Mouse (Mus musculus) erythroblast, embryonic 14.5 days (primary cell): Measurements from ENCODE around the gene Alg9. TPM values are rescaled to one million over a fixed set of nuclear protein-coding genes. Genes with fewer than 3 reads are reported as not detected.

Experiments
- H3K27me3 ChIP-seq: 2 replicates; pipeline ENCODE4 v1.6.1; 2012; ENCODE audit warnings: inconsistent platforms; ENCODE audit not compliant: control insufficient read depth
- H3K36me3 ChIP-seq: 2 replicates; pipeline ENCODE4 v1.6.1; 2012; ENCODE audit warnings: mild to moderate bottlenecking, inconsistent platforms; ENCODE audit not compliant: control insufficient read depth
- H3K4me1 ChIP-seq: 2 replicates; pipeline ENCODE4 v1.6.1; 2012; ENCODE audit warnings: inconsistent platforms; ENCODE audit not compliant: control insufficient read depth
- H3K4me3 ChIP-seq: replicated peaks from 2 replicates; pipeline ENCODE3; 2012; ENCODE audit warnings: moderate library complexity, mild to moderate bottlenecking, inconsistent platforms
- H3K9me3 ChIP-seq: 2 replicates; pipeline ENCODE4 v1.6.1; 2012; ENCODE audit warnings: low read length, inconsistent platforms, mixed read lengths; ENCODE audit not compliant: control insufficient read depth
- GATA1 ChIP-seq: IDR thresholded peaks from 2 replicates; pipeline ENCODE4 v1.6.1; 2012; ENCODE audit warnings: low read length, inconsistent platforms, mixed read lengths
- TAL1 ChIP-seq: IDR thresholded peaks from 3 replicates; pipeline ENCODE4 v1.6.1; 2012; ENCODE audit warnings: low read length, inconsistent platforms, mixed read lengths
- polyA plus RNA-seq: library from polyadenylated mRNA; stranded (reverse); fragments of >175 nt; gene quantifications from 2 replicates; pipeline ENCODE4 v1.2.3, GENCODE M21; 2012

Alg9 gene
- polyA plus RNA-seq, 1 experiment, result 0.31 TPM

DNA sequence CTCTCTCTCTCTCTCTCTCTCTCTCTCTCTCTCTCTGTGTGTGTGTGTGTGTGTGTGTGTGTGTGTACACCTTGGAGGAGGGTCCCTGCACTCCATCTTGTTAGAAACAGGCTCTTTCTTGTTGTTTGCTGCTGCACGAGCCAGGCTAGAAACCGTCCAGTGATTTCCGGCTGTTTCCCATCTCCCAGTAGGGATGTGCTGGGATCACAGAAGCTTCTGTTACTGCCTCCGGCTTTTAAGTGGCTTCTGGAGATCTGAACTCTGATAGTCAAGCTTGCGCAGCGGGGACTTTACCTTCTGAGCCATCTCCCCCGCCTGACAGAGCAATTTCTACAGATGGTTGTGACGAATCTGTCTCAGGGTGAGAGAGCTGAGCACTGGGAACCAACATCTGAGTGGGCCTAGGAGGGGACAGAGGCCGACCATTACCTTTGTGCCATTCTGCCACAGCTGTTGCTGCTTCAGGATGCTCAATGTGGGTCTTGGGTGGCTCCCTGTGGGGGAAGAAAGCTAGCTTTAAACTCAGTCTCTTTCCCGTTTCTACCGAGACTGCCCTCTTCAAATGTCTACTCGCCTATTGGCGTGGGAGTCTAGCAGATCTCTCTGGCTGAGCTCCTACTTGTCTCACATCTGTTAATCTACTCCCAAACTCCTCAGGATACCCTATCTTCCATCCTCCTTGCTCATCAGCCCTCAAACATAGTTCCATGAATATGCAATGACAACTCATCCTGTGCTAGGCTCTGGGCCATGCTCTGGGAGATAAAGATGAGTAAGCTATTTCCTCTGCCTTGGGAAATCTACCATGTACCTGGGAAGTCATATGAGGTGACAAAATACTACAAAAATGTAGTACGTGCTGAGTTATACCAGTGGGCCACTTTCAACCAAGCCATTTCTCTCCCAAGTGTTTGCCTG is 33.7 kb upstream of the Alg9 start:
- Histone ChIP-seq H3K36me3 (no peaks in the 10 kb centered on the region), H3K9me3 (no peaks in the 10 kb centered on the region), H3K4me3 (no peak overlapping the region), H3K27me3 (peaks cover 14% of the 10 kb centered on the region), H3K4me1 (peaks cover 12% of the 10 kb centered on the region)
- TF ChIP-seq TAL1 (no peak), GATA1 (no peak)

DNA sequence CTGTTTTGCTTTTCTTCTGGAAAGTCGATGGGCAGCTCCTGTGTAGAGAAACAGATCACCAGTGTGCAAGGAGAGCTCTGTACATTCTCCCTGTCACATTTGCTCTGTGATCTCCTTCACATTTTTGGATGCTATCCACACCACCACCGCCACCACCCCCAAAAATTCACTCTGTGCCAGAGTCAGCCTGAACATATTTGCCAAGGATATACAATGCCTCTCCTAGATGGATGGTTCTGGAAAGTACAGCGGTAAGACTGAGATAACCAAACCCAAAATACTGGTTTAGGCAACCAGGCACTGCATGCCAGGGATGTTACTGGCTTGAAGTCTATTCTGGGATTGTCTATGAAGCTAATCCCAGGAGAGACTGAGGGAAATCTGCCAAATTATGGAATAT is 32.6 kb upstream of the Alg9 start:
- Histone ChIP-seq H3K4me3 (no peak overlapping the region), H3K36me3 (no peaks in the 10 kb centered on the region), H3K27me3 (peaks cover 23% of the 10 kb centered on the region)

DNA sequence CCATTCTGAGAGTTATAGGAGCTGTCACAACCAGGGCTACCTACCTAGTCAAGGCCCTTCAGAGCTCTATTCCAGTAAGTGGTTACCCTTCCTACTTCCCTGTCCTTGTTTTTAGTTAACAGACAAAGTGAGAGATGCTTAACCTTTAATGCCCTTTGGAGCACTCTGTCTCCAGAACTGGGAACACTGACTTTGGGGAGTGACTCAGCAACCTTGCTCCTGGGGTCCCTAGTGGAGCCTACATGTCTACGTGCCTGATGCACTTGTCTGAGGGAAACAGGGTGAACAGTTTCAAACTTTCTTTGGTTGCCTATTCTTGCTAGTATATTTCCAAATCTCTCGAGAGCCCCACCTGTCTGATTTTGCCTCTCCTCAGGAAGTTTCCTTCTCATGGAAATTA is 32.1 kb upstream of the Alg9 start:
- Histone ChIP-seq H3K27me3 (peaks cover 23% of the 10 kb centered on the region), H3K36me3 (no peaks in the 10 kb centered on the region)

More for the DNA sequence above, 32.6 kb upstream of the Alg9 start:
- peaks cover 12% of the 10 kb centered on the region for H3K4me1 ChIP-seq
- no peaks in the 10 kb centered on the region for H3K9me3 ChIP-seq
- TF ChIP-seq GATA1 (no peak), TAL1 (no peak)

DNA sequence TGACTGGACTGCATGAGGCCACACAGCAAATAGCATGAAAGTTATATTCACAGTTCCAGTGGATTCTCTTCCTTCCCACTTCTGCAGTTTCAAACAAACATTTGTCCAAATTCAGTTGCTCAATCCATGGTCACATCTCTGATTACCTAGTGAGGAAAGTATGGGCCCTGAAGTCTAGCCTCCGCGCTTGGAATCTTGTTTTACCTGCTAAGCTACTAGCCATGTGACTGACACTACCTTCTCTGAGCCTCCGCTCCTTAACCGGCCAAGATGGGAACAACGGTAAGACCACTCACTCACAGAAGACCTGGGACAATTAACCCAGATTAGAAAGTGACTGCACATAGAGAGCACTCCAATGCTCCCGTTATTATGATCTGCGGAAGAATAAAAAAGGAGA is 29.0 kb upstream of the Alg9 start:
- Histone ChIP-seq H3K4me3 (peak overlapping the region; percentile 46), H3K4me1 (no peaks in the 10 kb centered on the region), H3K36me3 (no peaks in the 10 kb centered on the region), H3K9me3 (no peaks in the 10 kb centered on the region), H3K27me3 (peaks cover 23% of the 10 kb centered on the region)
- no peak for TF ChIP-seq TAL1
- TF ChIP-seq GATA1, result no peak

More for the DNA sequence above, 32.1 kb upstream of the Alg9 start:
- no peaks in the 10 kb centered on the region for H3K9me3 ChIP-seq
- peaks cover 12% of the 10 kb centered on the region for H3K4me1 ChIP-seq
- TF ChIP-seq TAL1, result no peak
- no peak for TF ChIP-seq GATA1
- no peak overlapping the region for H3K4me3 ChIP-seq

DNA sequence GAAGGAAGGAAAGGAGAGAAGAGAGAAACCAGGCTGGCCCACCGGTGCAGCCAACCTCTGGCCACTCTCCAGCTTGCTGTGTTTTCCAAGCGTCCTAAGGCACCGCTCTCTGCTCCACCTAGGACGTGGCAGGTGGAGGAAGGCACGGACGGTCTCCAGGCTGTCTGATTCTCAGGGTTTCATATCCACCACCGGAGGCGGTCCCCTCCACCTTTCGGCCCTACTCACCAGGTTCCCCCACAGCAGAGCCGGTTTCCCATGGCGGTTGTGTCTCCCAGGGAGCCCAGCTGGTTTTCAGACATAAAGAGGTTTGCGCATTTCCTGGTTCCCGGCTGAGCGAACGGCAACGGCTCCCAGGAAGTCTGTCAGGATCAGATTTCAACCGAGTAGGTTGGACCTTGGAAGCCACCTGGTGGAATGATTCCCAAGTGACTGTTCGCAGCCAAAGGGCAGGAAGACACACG is 28.6 kb upstream of the Alg9 start, which contains the start of gene 2310030G06Rik:
2310030G06Rik (minus strand) TSS at position 323 of the 464 bp plus-strand sequence.
- H3K36me3 ChIP-seq, result no peaks in the 10 kb centered on the region
- H3K9me3 ChIP-seq, result no peaks in the 10 kb centered on the region
- peaks cover 25% of the 10 kb centered on the region for H3K27me3 ChIP-seq
- H3K4me3 ChIP-seq, result peak within 1 kb of the TSS; percentile 46
- H3K4me1 ChIP-seq, result no peaks in the 10 kb centered on the region
- TF ChIP-seq TAL1 (no peak), GATA1 (no peak)

DNA sequence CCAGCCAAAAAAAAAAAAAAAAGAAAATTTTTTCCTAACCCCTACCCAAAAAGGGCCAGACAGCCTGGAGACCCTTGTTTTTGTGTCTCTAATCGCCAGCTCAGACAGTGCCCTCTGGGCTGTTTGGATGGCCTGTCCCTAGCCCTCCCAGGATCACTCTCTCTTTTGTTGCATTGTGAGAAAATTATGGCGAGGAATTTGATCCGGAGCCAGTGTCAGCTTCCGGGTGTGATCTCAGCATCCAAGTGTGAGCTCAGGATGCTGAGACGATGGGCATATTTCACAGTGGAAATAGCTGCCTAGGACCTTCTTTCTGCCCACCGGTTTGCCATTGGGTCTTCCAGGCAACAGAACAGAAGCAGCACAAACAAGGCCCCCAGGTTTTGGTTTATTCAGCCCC is 24.1 kb upstream of the Alg9 start:
- Histone ChIP-seq H3K4me1 (no peaks in the 10 kb centered on the region), H3K4me3 (no peak overlapping the region), H3K36me3 (no peaks in the 10 kb centered on the region), H3K27me3 (peaks cover 39% of the 10 kb centered on the region), H3K9me3 (no peaks in the 10 kb centered on the region)
- no peak for TF ChIP-seq GATA1
- TF ChIP-seq TAL1, result no peak

DNA sequence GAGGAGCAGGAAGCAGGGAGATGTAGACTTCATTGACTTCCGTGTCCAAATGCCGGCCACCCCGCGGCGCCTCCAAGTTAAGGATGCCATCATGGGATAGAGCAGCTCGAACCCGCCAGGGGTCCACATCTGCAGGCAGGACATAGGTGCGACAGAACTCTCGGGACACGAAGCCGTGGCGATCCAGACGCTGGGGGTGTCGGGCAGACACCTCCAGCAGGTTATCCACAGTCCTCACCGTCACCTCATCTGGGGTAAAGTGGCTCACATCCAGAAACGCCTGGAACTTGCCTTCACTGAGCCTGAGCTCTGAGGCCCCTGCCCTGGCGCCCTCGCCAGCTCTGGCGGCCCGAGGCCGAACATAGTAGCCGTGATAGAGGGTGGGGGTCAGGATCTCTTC is 23.5 kb upstream of the Alg9 start, which contains the start of gene Cryab:
Cryab (plus strand) TSS at position 3 of the 400 bp plus-strand sequence.
- no peaks in the 10 kb centered on the region for H3K36me3 ChIP-seq
- peaks cover 33% of the 10 kb centered on the region for H3K27me3 ChIP-seq
- no peaks in the 10 kb centered on the region for H3K9me3 ChIP-seq
- TF ChIP-seq GATA1, result no peak
- TF ChIP-seq TAL1, result no peak
- H3K4me1 ChIP-seq, result no peaks in the 10 kb centered on the region
- H3K4me3 ChIP-seq, result no peak within 1 kb of the TSS

DNA sequence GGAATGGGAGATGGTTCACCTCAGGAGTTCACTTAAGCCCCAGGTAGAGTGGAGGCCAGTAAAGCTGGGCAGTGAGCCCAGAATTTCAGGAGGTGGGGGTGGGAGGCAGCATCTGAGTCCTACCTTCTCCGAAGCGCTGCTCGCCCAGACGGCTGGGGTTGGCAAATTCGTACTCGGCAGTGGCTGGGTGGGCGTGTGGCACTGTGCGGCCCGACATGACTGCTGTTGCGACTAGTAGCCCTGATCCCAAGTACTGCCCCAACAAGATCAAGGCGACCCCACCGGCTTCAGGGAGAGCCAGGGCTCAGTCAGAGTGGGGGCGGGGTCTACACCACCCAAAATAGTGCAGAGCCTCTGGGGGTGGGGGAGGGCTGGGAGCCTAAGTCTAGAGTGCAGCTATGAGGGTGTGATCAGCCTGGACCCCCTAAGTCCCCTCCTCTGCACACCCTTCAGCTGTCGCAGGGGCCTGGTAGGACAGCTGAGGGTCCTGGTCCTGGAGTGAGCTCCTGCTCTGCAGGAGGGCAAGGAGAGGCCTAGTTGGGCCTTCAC is 22.7 kb upstream of the Alg9 start, which contains the start of gene Hspb2:
Hspb2 (minus strand) TSS at position 301 of the 549 bp plus-strand sequence.
- H3K36me3 ChIP-seq, result no peaks in the 10 kb centered on the region
- H3K4me1 ChIP-seq, result no peaks in the 10 kb centered on the region
- peaks cover 25% of the 10 kb centered on the region for H3K27me3 ChIP-seq
- no peaks in the 10 kb centered on the region for H3K9me3 ChIP-seq
- TF ChIP-seq TAL1 (no peak), GATA1 (no peak)
- H3K4me3 ChIP-seq, result no peak within 1 kb of the TSS
